Mouse (Mus musculus) layer of hippocampus, adult 2 months (tissue): Measurements from ENCODE around the gene Hk1. TPM values are rescaled to one million over a fixed set of nuclear protein-coding genes. Genes with fewer than 3 reads are reported as not detected.
"Not testable (repeated sequence)": the region's sequence is repeated elsewhere in the genome, so short reads cannot be mapped to it uniquely, and the experiment has no call there.

Source experiments
- DNase-seq, 2 experiments: peaks; one replicate each; pipeline ENCODE4 v3.0.0; 2022; ENCODE audit warnings: low spot score in 2 of 2
- H3K27ac ChIP-seq: fragments of 200-600 bp; 2 replicates; pipeline ENCODE4 v1.8.1; 2022
- H3K4me3 ChIP-seq: fragments of 200-600 bp; 2 replicates; pipeline ENCODE4 v1.8.1; 2022; ENCODE audit warnings: mild to moderate bottlenecking
- CTCF ChIP-seq: fragments of 200-600 bp; conservative IDR thresholded peaks from 2 replicates; pipeline ENCODE4 v1.8.1; 2022; ENCODE audit warnings: antibody characterized with exemption, mild to moderate bottlenecking, moderate library complexity
- total RNA-seq, 2 experiments: library from RNA; stranded (reverse); gene quantifications; 2 replicates each; pipeline ENCODE4 v1.2.3; 2021

Hk1 gene
- total RNA-seq, 2 experiments from 2014 or later, result 292 to 307 TPM

DNA sequence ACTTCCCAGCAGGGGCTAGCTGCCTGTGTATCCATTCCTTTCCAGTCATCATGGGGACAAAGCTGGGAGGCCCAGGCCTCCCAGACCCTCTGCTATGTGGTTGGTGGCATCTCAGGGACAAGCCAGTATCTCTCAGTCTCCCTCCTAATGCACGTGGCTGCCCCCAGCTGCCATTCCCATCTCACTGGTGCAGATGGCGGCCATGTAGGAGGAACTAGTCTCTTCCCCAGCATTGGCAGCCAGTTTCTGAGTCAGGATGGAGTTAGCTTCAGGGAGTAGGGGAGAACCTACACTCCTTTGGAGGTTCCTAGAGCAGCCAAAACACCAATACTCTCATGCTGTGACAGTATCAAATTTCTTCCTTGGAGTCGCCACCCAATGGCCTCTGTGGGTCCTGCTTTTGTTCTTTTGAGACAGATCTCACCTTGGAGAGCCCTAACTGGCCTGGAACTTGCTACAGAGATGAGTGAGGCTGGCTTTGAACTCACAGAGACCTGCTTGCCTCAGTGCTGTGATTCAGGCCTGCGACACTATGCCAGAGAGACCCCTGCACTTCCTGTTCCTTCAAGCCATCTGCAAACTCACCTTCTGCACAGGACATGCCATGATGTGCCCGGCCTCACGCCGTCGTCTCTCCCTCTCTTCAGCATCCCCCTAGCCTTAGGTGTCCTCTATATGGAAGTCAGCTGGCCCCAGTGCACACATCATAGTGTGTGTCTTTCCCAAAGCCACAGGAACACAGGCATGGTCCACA is 52.7 kb downstream of the Hk1 start:
- no peak for DNase-seq
- Histone ChIP-seq H3K27ac (peak overlapping the region; percentile 40; the same call in 1 of the 2 replicates), H3K4me3 (no peak overlapping the region)
- TF ChIP-seq CTCF, result no peak

DNA sequence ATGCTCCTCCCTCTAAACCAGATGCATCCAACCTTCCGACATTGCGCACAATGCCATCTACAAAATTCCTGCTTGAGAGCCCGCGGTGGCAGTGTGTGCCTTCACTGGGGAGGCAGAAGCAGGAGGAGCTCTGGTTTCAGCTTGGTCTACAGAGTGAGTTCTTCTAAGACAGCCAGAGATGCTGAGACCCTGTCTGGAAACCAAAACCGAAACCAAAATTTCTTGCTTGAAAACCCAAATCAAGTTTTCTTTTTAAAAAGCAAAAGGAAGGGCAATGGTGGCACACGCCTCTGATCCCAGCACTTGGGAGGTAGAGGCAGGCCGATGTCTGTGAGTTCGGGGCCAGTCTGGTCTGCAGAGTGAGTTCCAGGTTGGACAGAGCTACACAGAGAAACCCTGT is 53.7 kb downstream of the Hk1 start:
- no peak overlapping the region for H3K4me3 ChIP-seq
- no peak for TF ChIP-seq CTCF
- DNase-seq, result no peak
- no peak overlapping the region for H3K27ac ChIP-seq

DNA sequence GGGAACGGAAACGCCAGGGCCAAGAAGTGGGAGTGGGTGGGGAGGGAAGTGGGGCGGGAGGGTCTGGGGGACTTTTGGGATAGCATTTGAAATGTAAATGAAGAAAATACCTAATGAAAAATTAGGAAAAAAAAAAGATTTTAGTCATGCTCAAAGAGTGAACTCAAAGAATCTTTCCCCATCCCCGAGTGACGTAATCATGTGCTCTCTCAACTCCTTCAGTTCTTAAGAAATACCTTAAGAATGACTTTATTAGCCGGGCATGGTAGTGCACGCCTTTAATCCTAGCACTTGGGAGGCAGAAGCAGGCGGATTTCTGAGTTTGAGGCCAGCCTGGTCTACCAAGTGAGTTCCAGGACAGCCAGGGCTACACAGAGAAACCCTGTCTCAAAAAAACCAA is 56.9 kb downstream of the Hk1 start:
- H3K27ac ChIP-seq, DNase-seq: not testable (repeated sequence)

DNA sequence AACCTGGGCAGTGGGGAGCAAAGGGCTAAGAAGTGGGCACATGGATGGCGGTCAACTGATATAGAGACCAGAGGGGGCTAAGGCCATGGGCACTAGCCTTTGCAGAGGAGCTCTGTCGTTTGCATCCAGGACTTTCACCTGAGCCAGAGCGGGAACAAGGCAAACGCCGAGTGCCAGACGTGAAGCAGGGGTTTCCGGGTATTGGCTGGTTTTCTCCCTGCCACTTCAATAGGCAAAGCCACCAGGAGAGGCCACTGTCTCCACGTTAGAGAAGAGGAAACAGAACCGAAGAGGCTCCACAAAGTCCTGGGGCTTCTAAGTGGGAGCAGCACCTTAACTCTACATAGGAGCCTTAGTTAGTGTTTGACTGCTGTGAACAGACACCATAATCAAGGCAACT is 58.3 kb downstream of the Hk1 start:
- no peak for DNase-seq
- TF ChIP-seq CTCF, result peak; percentile 62

More for the DNA sequence above, 56.9 kb downstream of the Hk1 start:
- H3K4me3 ChIP-seq, result not testable (repeated sequence)

GRCm38 (mm10) chr10:62320402-62320978 is 59.2 kb downstream of the Hk1 start:
- peak in 1 of 2 experiments; percentile 43 for DNase-seq
- peak overlapping the region; percentile 72 for H3K27ac ChIP-seq

More for the DNA sequence above, 58.3 kb downstream of the Hk1 start:
- H3K27ac ChIP-seq, result peak overlapping the region; percentile 72; the same call in 1 of the 2 replicates
- H3K4me3 ChIP-seq, result no peak overlapping the region

GRCm38 (mm10) chr10:62319154-62319553 is 60.6 kb downstream of the Hk1 start:
- no peak for TF ChIP-seq CTCF

More at GRCm38 (mm10) chr10:62320402-62320978, 59.2 kb downstream of the Hk1 start:
- H3K4me3 ChIP-seq, result no peak overlapping the region
- TF ChIP-seq CTCF, result no peak

DNA sequence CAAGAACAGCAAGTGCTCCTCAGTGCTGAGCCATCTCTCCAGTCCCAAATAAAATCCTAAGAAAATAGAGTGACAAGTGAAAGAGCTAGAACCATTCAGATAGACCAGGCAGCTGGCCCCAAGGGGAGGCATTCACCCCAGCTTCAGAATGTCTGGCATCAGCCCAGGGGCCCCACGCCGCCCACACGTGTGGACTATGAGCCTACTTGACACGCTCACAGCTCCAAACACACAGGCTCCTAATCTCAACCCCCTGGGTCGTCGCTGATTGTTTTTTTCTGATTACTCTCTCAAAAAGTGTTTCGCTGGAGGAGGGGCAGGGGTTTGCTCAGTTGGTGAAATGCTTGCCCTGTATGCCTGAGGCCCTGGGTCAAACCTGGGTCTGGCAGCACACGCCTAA is 63.2 kb downstream of the Hk1 start:
- Histone ChIP-seq H3K27ac (no peak overlapping the region), H3K4me3 (no peak overlapping the region)
- no peak for TF ChIP-seq CTCF
- DNase-seq, result no peak

More at GRCm38 (mm10) chr10:62319154-62319553, 60.6 kb downstream of the Hk1 start:
- Histone ChIP-seq H3K27ac (no peak overlapping the region), H3K4me3 (no peak overlapping the region)
- no peak for DNase-seq

GRCm38 (mm10) chr10:62313885-62314424 is 65.8 kb downstream of the Hk1 start:
- Histone ChIP-seq H3K4me3 (no peak overlapping the region), H3K27ac (peak overlapping the region; percentile 28; the same call in 1 of the 2 replicates)
- DNase-seq, result no peak
- peak; percentile 13 for TF ChIP-seq CTCF

DNA sequence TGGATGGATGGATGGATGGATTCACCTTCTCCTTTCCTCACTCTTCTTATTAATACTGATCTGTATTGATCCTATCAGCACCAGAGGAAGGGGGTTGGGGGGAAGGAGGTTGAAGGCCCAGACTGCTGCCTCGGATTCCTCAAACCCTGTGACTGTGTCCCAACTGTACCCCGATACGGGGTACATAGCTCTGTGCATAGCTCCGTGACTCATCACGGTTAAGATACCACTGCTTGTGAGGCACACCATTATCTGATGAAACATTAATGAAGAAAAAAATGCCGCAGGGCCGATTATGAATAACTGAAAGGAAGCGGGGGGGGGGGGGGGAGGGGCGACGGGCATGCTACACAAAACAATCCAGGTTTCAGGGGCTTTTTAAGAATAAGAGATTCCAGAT is 66.6 kb downstream of the Hk1 start:
- Histone ChIP-seq H3K4me3 (no peak overlapping the region), H3K27ac (no peak overlapping the region)
- no peak for DNase-seq
- TF ChIP-seq CTCF, result no peak

DNA sequence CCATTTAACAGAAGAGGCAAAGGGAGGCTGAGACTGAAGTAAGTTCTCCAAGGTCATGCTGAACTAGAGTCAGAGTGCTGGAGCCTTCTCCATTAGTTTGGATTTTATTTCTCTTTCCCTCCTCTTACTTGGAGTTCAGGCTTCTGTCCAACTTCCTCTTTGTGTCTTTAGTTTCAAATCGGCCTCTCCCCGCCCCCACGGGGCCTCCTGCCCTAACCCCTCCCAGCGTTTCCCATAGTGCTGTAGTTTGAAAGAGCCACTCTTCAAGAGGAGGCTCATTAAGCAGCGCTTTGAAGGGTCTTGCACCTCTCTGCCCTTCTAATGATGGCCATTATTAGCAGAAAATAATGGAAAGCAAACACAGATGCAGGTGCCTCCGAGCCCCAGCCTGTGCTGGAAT is 68.2 kb downstream of the Hk1 start:
- Histone ChIP-seq H3K27ac (peak overlapping the region; percentile 46; the same call in 1 of the 2 replicates), H3K4me3 (no peak overlapping the region)
- no peak for TF ChIP-seq CTCF
- no peak for DNase-seq

DNA sequence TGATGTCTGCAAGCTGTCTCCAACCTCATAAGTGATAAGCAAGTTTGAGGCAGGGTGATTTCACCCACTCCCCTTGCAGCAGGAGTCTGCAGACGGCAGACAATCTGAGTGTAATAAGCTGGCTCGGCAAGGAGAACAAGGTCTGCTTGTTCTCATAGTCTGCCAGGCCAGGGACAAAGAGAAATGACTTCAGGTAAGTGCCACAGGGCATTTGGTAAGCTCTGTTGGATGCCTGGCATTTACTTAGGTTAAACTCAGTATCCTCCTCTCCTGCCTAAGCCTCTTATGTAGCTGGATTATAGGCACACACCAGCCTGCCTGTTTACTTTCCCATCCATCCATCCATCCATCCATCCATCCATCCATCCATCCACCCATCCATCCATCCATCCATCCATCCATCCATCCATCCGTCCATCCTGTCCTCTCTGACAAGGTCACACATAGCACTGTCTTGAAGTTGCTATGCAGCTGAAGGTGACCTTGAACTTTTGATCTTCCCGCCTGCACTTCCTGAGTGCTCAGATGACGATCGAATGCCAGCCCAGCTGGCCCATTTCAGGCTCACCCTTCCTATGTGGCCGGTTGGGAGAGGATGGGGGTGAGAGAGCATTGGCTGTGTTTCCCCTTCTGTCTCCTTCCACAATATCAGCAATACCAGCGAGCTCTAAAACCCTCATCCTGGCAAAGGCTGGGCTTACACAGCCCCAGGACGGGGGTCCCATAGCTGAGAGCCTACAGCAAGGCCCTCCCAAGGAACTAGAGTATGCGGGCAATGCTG is 69.3 kb downstream of the Hk1 start:
- peak overlapping the region; percentile 37; the same call in 1 of the 2 replicates for H3K27ac ChIP-seq

DNA sequence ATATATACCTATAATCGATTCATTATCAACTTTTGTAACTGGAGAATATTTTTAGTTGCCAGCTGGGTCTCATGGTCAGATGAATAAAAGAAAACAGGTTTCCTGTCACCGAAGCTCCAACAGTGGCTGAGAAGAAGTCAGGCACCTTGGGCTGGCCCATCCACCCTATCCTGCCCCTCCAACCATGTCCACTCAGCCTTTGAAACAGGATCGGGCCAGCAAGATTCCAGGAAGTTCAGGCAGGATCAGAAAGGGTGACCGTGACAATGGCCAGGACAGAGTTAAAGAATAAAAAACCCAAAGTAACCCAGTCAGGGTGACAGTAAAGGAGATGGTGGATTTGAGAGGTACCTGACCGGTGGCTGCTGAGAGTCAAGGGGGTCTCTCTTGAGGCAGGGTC is 70.1 kb downstream of the Hk1 start:
- DNase-seq, result no peak
- Histone ChIP-seq H3K4me3 (no peak overlapping the region), H3K27ac (no peak overlapping the region)
- TF ChIP-seq CTCF, result no peak

More for the DNA sequence above, 69.3 kb downstream of the Hk1 start:
- no peak for TF ChIP-seq CTCF
- DNase-seq, result no peak
- no peak overlapping the region for H3K4me3 ChIP-seq
